Mouse (Mus musculus) adrenal gland, adult (tissue): ENCODE data around the gene Aldh1a3.

ENCODE experiments used
- DNase-seq, 2 experiments: peaks; one replicate each; pipeline ENCODE4 v3.0.0; 2022 to 2023; ENCODE audit warnings: low spot score in 1 of 2; ENCODE audit not compliant: inconsistent age in 2 of 2

Aldh1a3 gene

GRCm38 (mm10) chr7:66373391-66373790, 53.9 kb downstream of the Aldh1a3 start:
- DNase-seq, result no peak

GRCm38 (mm10) chr7:66370970-66371369, 56.3 kb downstream of the Aldh1a3 start:
- no peak for DNase-seq

DNA sequence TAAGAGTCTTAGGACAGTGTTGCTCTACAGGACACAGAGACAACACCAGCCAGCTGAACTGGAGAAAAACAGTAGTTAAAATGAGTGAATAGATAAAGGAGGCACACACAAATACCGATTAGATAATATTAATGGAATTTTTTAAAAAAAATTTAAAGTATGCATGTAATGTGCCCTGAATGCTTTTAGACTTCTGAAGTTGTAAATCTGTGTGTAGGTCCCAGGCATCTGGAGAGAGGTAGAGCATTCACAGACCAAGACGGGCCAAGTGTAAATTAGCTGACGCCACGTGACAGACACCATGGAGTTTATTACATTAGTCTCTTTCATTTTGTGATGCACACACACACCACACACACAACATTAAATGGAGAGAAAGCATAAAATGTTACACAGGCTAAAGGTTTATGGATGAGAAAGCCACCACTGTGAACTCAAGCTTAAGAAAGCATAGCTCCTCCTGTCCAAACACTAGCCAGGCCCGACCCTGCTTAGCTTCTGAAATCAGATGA, 57.3 kb downstream of the Aldh1a3 start:
- DNase-seq, result no peak

- peak; percentile 35 to 73 for DNase-seq
Observed at GRCm38 (mm10) chr7:66369071-66369933, 58.0 kb downstream of the Aldh1a3 start.

DNA sequence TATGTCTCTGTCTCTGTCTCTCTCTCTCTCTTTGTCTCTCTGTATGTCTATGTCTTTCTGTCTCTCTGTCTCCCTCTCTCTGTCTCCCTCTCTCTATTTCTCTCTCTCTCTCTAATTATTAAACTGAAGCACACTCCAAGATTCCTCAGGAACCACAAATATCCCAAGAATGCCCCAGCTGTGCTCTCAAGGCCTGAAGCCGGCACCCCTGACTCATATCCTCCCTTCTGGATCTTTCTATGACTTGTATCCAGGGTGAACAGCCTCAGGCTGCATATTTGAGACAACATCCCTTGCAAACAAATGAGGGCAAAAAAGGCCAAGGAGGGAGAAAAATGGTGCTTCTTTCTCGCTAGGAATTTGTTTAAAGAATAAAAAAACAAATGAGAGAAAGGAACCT, 61.4 kb downstream of the Aldh1a3 start, which contains the start of gene Gm10974:
Gene Gm10974, plus strand, starts transcription at position 2 of the 400 bp plus-strand sequence.
- peak; percentile 62 to 70 for DNase-seq

DNA sequence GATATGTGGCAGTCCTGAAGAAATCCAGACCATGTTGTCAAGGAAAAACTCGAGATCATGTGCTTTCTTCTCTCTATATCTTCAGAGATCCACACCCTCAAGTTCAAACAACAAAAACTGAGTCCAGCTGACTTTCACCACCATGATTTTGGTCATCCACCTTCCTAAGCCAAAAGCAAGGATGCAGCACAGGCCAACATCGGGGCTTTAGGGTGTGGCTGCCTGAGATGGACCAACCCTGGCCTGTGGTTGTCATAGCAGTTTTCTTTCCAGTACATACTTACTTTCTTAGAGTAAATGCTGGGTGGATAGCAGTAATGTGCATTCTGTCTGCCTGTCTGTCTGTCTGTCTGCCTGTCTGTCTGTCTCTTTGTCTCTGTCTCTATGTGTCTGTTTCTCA, 61.9 kb downstream of the Aldh1a3 start:
- DNase-seq, result no peak

DNA sequence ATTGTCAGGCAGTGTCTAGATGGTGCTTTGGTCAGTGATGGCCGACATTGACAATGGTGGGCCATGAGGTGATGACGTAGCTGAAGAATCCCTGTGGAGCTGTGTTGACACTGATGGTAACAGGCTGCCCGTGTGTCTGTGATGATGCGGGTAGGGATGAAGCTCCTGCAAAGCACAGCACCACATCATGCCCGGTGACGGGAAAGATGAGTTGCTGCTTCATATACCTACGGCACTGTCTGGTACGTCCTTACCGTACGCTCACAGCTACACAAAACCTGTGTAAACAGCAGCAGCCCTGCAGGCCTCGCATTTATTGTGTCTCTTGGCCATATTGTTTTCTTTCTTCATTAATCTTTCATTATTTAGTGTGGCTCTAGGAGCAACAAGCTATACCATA, 62.8 kb downstream of the Aldh1a3 start:
- DNase-seq, result no peak

GRCm38 (mm10) chr7:66359044-66359443, 68.3 kb downstream of the Aldh1a3 start:
- DNase-seq, result peak; percentile 40 to 80

DNA sequence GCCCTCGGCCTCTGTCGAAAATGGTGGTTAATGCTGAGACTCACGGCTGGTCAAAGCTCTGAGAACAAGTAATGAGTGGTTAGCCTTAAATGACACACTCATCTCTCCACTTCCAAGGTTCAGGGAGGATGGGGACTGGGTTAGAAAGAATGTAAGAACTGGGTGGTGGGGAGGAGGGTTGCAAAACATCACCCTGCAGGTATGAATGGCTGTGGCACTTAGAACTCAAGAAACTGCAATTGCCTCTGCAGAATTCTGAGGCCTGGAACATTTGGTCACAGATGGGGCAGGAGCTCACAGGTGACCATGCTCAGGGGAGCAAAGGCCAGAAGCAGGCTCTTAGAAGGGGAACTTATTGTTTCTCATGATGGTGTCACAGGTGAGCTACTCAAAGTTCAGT, 68.9 kb downstream of the Aldh1a3 start:
- no peak for DNase-seq

DNA sequence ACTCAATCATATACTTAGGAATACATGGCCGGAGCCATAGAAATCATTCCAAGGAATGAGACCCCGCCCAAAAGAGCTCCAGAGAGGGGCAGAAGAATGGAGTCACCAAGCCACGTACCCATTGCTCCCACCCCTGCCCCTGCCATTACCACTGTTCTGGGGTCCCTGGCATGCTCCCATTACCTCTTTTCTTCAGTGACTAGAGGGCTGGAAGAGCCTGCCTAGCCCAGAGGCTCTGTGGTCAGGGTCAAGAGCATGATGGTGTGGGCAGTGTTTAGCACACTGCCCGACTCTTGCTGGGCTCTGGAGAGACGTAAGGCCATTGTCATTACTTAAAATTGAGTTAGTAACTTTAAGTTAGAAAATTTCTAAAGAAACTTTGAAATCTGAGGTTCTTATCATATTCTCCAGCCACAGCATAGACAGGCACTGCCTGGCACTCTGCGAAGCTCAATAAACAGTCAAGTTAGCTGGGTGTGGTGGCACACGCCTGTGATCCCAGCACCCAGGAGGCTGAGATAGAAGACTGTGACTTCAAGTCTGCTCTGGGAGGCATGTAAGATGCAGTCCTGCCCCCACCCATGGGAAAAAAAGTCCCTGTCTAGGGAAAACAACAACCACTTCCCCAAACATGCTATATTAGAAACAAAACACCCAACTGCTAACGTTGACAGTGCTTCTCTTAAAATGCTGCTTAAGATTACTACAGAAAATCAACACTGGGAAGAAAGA, 71.4 kb downstream of the Aldh1a3 start:
- DNase-seq, result no peak

- DNase-seq, result no peak
Observed at GRCm38 (mm10) chr7:66354911-66355310, 72.4 kb downstream of the Aldh1a3 start.

DNA sequence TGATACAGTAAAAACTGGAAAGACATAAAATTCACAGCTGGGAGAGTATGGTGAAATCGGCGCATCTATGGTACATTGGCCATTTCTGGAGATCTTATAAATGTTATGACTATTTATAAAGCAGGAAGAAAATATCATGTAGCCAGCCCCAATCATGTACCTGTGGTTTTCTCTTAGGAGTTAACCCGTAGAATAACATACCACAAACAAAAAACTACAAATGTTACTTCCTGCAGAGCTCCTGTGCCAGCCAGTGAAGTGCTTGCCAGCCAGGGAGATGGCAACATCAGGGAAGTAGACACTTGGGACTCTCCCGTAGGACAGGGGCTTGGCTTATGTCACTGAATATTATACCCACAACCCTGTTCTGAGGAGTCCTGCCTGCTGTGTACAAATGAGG, 76.2 kb downstream of the Aldh1a3 start:
- no peak for DNase-seq

DNA sequence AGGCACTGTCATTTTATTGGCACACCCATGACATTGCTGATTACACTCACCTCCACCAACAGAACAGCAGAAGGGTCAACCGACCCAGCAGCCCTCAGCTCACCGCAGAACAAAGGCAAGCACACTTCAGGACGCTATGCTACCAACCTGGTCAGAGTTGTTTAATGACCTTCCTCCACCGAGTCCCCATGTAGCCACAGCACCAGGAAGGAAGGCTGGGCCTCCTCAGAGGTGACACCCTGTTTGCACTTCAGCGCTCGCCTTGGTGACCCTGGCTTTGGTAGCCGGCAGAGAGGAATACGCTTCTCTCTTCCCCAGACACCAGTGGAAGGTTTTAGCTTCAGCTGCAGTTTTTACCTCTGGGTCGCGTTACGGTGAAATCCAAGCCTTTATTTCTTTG, 77.6 kb downstream of the Aldh1a3 start:
- DNase-seq, result no peak

DNA sequence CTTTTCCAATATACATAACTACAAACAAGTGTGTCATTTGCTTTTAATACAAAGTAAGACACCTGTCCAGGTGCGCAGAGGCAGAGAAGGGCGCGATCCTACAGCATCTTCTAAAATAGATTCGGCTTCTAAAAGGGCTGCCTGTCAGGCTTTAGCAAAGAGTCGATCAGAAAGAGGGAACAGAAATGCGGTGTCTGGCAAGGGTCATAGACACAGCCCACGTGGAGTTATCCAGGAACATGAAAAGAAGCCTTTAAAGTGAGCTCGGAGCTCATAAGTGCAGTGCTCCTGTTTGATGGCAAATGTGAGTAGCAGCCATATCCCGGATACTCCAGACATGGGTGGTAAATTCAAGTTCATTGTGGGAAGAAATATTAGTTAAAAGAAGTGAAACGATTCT, 78.7 kb downstream of the Aldh1a3 start:
- no peak for DNase-seq

GRCm38 (mm10) chr7:66346959-66347663, 80.2 kb downstream of the Aldh1a3 start:
- DNase-seq, result no peak

GRCm38 (mm10) chr7:66343307-66343706, 84.0 kb downstream of the Aldh1a3 start:
- no peak for DNase-seq

GRCm38 (mm10) chr7:66342831-66343230, 84.5 kb downstream of the Aldh1a3 start:
- DNase-seq, result no peak

GRCm38 (mm10) chr7:66342323-66342722, 85.0 kb downstream of the Aldh1a3 start:
- peak; percentile 68 to 87 for DNase-seq
